Mouse (Mus musculus) embryonic facial prominence, embryonic 11.5 days (tissue): ENCODE results near the gene Bsnd. TPM values are rescaled to one million over a fixed set of nuclear protein-coding genes. Genes with fewer than 3 reads are reported as not detected.

Experiments
- ATAC-seq: fragments of 200-750 bp; cut with Nextera tagmentation; replicated peaks from 2 replicates; pipeline ENCODE4 v1.8.0; 2017; ENCODE audit warnings: low read depth; ENCODE audit not compliant: insufficient number of reproducible peaks, low FRiP score, low TSS enrichment
- DNase-seq: peaks from one replicate; pipeline ENCODE4 v3.0.0-alpha.2; 2015; ENCODE audit warnings: low spot score
- H3K27ac ChIP-seq: fragments of 300-500 bp; sonication (generic); replicated peaks from 2 replicates; pipeline ENCODE4 v1.5.1; 2014; ENCODE audit warnings: mild to moderate bottlenecking, low read depth, low read length, control low read depth
- H3K27me3 ChIP-seq: fragments of 300-500 bp; sonication (generic); 2 replicates; pipeline ENCODE4 v1.6.1; 2014; ENCODE audit warnings: mild to moderate bottlenecking, low read length, moderate library complexity, mixed read lengths; ENCODE audit not compliant: control insufficient read depth, insufficient read depth
- H3K36me3 ChIP-seq: fragments of 300-500 bp; sonication (generic); replicated peaks from 2 replicates; pipeline ENCODE4 v1.6.1; 2014; ENCODE audit warnings: low read depth, mild to moderate bottlenecking, low read length, moderate library complexity, mixed read lengths; ENCODE audit not compliant: control insufficient read depth, insufficient read depth
- H3K4me1 ChIP-seq: fragments of 300-500 bp; sonication (generic); 2 replicates; pipeline ENCODE4 v1.6.1; 2014; ENCODE audit warnings: low read length, mixed read lengths; ENCODE audit not compliant: control insufficient read depth, insufficient read depth
- H3K4me2 ChIP-seq: fragments of 300-500 bp; sonication (generic); 2 replicates; pipeline ENCODE4 v1.6.1; 2014; ENCODE audit warnings: low read depth, mild to moderate bottlenecking, control low read depth, low read length, moderate library complexity
- H3K4me3 ChIP-seq: fragments of 300-500 bp; sonication (generic); 2 replicates; pipeline ENCODE4 v1.5.1; 2014; ENCODE audit warnings: low read depth, low read length, control low read depth
- H3K9ac ChIP-seq: fragments of 300-500 bp; sonication (generic); replicated peaks from 2 replicates; pipeline ENCODE4 v1.6.1; 2014; ENCODE audit warnings: mild to moderate bottlenecking, control low read depth, low read length
- H3K9me3 ChIP-seq: fragments of 300-500 bp; sonication (generic); replicated peaks from 2 replicates; pipeline ENCODE4 v1.6.1; 2016; ENCODE audit warnings: mild to moderate bottlenecking, low read length, inconsistent platforms, mixed read lengths; ENCODE audit not compliant: control insufficient read depth
- whole genome bisulfite sequencing: fragments of 180-500 bp; shearing (Covaris S2); extraction: QIAGEN DNeasy Blood & Tissue Kit; methylation state at CpG from one replicate; pipeline ENCODE4 v1.1.7; 2014; 5-methylcytosine and 5-hydroxymethylcytosine counted together
- polyA plus RNA-seq: library from polyadenylated mRNA; unstranded; fragments of >200 nt; fragmentation: Nextera tagmentation; extraction: Ambion mirVana; gene quantifications from 2 replicates; pipeline ENCODE4 v1.2.1, GENCODE M21; 2014

The Bsnd gene
- polyA plus RNA-seq, 1 experiment from 2014 or later = not detected

GRCm38 (mm10) chr4:106435426-106435825 lies 56.7 kb downstream of the Bsnd start:
- H3K4me2 ChIP-seq = no peak overlapping the region
- no peaks in the 10 kb centered on the region for H3K27me3 ChIP-seq
- ATAC-seq (no peak), DNase-seq (no peak)
- H3K4me3 ChIP-seq = no peak overlapping the region
- peaks cover 4% of the 10 kb centered on the region for H3K36me3 ChIP-seq
- H3K27ac ChIP-seq = no peak overlapping the region
- 90% methylated on average over 2 of the region's 2 CpGs for WGBS
- no peaks in the 10 kb centered on the region for H3K9me3 ChIP-seq
- H3K9ac ChIP-seq = no peak overlapping the region
- no peaks in the 10 kb centered on the region for H3K4me1 ChIP-seq

Other genes starting within 250 kb of the Bsnd start
- 8.7 and 8.8 TPM in 2 replicates for gene Usp24, start 176.1 kb downstream of the Bsnd start, polyA plus RNA-seq
- 0.63 and 0.65 TPM in 2 replicates for gene Pcsk9, start 28.0 kb downstream of the Bsnd start, polyA plus RNA-seq
- gene Dhcr24, start 68.8 kb upstream of the Bsnd start, polyA plus RNA-seq = 21.8 and 22.2 TPM in 2 replicates
- 0.48 TPM in 1 of 2 replicates, not detected in the other for gene Lexm, start 125.0 kb upstream of the Bsnd start, polyA plus RNA-seq
- gene Ttc22, start 130.1 kb upstream of the Bsnd start, polyA plus RNA-seq = 0.10 and 0.33 TPM in 2 replicates
- gene Pars2, start 158.8 kb upstream of the Bsnd start, polyA plus RNA-seq = 14.9 and 16.0 TPM in 2 replicates
- 97.2 and 99.0 TPM in 2 replicates for gene Ttc4, start 186.7 kb upstream of the Bsnd start, polyA plus RNA-seq
- gene Mroh7, start 238.6 kb upstream of the Bsnd start, polyA plus RNA-seq = 0.11 TPM in 1 of 2 replicates, not detected in the other
- 0.15 TPM in 2 replicates for gene Fam151a, start 241.6 kb upstream of the Bsnd start, polyA plus RNA-seq